Mouse (Mus musculus): Measurements from ENCODE around the gene Cenpm.

- no peak for TF ChIP-seq POLR2A (IDR thresholded peaks at IDR 0.05; ENCODE audit: insufficient read depth, low read length)
- TF ChIP-seq CTCF (IDR thresholded peaks at IDR 0.05; ENCODE audit: low read depth, low read length), result no peak
These were observed 30.0 kb upstream of the Cenpm start, which contains the start of gene Sept3 for GRCm38 (mm10) chr15:82274593-82274926.

All from ES-Bruce4 (cell line).